Mouse (Mus musculus): ENCODE results near the gene Higd2a.

- TF ChIP-seq POLR2A (IDR thresholded peaks at IDR 0.05; ENCODE audit: borderline replicate concordance, extremely low read depth, low read depth, low read length) (no peak), CTCF (IDR thresholded peaks at IDR 0.05; ENCODE audit: insufficient read depth, low read length) (no peak)
Observed at GRCm38 (mm10) chr13:54603501-54603900, 13.5 kb downstream of the Higd2a start.

Measured in lung, adult 2 months (tissue).